Mouse (Mus musculus): Measurements from ENCODE around the gene Aurkb. TPM values are rescaled to one million over a fixed set of nuclear protein-coding genes. Genes with fewer than 3 reads are reported as not detected.
A peak's percentile ranks its signal among the peaks of the same experiment; 100 is the strongest.

Aurkb gene
- polyA plus RNA-seq, 1 experiment from 2014 or later = 116 TPM

DNA sequence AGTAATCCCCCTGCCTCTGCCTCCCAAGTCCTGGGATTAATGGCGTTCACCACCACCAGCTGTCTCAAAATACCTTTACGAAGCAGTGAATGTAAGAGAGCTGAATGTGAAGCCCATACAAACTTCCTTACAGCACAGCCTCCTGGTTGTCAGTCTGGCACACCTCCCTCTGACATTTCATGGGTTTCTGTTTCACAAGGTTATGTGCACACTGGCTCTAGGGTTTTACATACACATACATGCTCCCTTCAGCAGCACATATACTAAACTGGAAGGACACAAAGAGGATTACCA, 29.3 kb downstream of the Aurkb start:
- DNase-seq (no peak), ATAC-seq (ENCODE audit: low read depth) (no peak)
- Histone ChIP-seq H3K4me1 (replicated peaks) (peaks cover 49% of the 10 kb centered on the region), H3K4me2 (peak overlapping the region; percentile 16; the same call in 1 of the 2 replicates), H3K27me3 (no peaks in the 10 kb centered on the region), H3K9ac (peak overlapping the region; percentile 85), H3K4me3 (replicated peaks) (no peak overlapping the region), H3K36me3 (no peaks in the 10 kb centered on the region), H3K27ac (peak overlapping the region; percentile 90), H3K9me3 (replicated peaks) (no peaks in the 10 kb centered on the region)
- 39% methylated on average over 2 of the region's 2 CpGs for WGBS (ENCODE audit: insufficient replicate concordance)

DNA sequence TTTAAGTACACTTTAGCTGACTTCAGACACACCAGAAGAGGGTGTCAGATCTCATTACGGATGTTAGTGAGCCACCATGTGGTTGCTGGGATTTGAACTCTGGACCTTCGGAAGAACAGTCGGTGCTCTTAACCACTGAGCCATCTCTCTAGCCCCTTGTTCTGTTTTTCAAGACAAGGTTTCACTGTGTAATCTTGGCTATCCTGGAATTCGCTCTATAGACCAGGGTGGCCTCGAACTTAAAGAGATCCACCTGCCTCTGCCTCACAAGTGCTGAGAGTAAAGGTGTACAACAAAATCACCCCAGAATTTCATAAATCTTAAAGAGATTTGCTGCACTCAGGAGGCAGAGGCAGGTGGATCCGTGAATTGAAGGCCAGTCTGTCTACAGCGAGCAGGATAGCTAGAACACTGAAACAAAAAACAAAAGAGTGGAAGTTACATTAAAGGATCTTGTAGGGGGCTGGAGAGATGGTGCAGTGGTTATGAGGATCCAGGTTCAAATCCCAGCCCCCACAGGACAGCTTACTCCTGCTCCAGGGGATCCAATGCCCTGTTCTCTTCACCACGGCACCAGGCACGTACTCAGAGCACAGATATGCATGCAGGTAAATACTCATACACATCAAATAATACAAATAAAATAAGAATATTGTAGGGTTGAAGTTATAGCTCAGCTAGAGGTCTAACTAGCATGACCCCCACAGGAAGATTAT, 30.5 kb downstream of the Aurkb start:
- Histone ChIP-seq H3K4me2 (no peak overlapping the region), H3K27ac (no peak overlapping the region), H3K4me3 (replicated peaks) (no peak overlapping the region), H3K27me3 (no peaks in the 10 kb centered on the region), H3K36me3 (no peaks in the 10 kb centered on the region), H3K9me3 (replicated peaks) (no peaks in the 10 kb centered on the region), H3K4me1 (replicated peaks) (peaks cover 45% of the 10 kb centered on the region), H3K9ac (no peak overlapping the region)
- ATAC-seq (ENCODE audit: low read depth) (no peak), DNase-seq (peak; percentile 52)
- WGBS (ENCODE audit: insufficient replicate concordance) = 27% methylated on average over 9 of the region's 9 CpGs

DNA sequence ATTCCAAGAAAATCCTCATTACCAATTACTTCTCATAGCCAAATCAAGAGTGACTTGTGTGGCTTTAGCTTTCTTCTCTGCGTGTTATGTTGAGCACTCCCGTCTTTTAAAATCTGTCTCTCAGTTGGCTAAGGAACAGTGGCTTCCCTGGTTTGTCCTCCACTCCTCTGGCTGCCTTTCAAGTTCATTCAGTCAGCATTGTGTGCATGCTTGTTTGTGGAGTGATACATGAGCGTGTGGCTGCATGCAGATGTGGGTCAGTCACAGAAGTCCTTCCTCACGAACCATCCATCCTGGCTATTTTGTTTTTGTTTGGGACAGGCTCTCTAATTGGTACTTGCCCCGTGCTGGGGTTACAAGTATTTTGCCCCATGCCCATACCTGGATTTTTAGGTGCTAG, 31.1 kb downstream of the Aurkb start:
- Histone ChIP-seq H3K27ac (no peak overlapping the region), H3K27me3 (no peaks in the 10 kb centered on the region), H3K4me3 (replicated peaks) (no peak overlapping the region), H3K9ac (no peak overlapping the region), H3K4me2 (no peak overlapping the region), H3K4me1 (replicated peaks) (peaks cover 39% of the 10 kb centered on the region), H3K9me3 (replicated peaks) (no peaks in the 10 kb centered on the region), H3K36me3 (no peaks in the 10 kb centered on the region)
- no peak for DNase-seq
- ATAC-seq (ENCODE audit: low read depth) = no peak
- WGBS (ENCODE audit: insufficient replicate concordance) = 67% methylated on average over 5 of the region's 5 CpGs

DNA sequence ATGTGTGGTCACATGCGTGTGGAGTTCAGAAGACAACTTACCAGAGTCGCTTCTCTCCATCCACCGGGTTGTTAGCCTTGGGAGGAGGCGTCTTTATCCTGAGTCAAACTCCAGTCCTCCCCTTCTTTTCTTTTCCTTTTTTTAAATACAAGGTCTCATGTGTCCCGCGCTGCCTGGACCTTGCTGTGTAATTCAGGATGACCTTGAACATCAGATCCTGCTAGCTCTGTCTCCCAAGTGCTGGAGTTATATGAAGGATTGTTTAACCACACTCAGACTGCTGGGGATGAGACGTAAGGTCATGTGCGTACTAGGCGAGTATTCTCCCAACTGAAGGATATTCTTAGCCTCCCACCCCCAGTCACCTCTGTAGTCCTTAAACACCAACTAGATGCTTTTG, 31.9 kb downstream of the Aurkb start:
- WGBS (ENCODE audit: insufficient replicate concordance) = 83% methylated on average over 9 of the region's 9 CpGs
- H3K27ac ChIP-seq = no peak overlapping the region
- H3K27me3 ChIP-seq = no peaks in the 10 kb centered on the region
- H3K36me3 ChIP-seq = no peaks in the 10 kb centered on the region
- H3K4me3 ChIP-seq (replicated peaks) = no peak overlapping the region
- H3K9ac ChIP-seq = no peak overlapping the region
- DNase-seq = no peak
- H3K4me2 ChIP-seq = no peak overlapping the region
- peaks cover 31% of the 10 kb centered on the region for H3K4me1 ChIP-seq (replicated peaks)
- no peaks in the 10 kb centered on the region for H3K9me3 ChIP-seq (replicated peaks)
- ATAC-seq (ENCODE audit: low read depth) = no peak

DNA sequence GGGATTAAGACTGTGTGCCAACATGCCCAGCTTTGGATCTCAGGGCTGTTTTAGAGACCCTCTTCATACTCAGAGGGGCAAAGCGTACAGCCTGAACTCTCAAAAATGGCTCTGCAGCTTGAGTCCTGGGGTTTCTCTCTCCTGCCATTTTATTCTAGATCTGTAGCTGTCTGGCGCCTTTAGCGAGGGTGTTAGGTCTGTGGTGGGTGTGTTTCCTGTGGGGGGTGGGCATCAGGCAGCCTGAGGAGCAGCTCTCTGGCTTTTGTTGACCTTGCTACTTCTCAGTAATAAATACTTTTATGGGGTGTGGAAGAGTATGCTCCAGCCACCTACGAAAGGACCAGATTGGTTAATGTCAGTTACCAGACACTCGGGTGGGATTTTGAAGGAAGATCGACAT, 32.6 kb downstream of the Aurkb start:
- ATAC-seq (ENCODE audit: low read depth) (no peak), DNase-seq (no peak)
- no peaks in the 10 kb centered on the region for H3K36me3 ChIP-seq
- H3K9me3 ChIP-seq (replicated peaks) = no peaks in the 10 kb centered on the region
- no peak overlapping the region for H3K4me3 ChIP-seq (replicated peaks)
- peaks cover 27% of the 10 kb centered on the region for H3K4me1 ChIP-seq (replicated peaks)
- no peak overlapping the region for H3K4me2 ChIP-seq
- no peak overlapping the region for H3K9ac ChIP-seq
- no peaks in the 10 kb centered on the region for H3K27me3 ChIP-seq
- 70% methylated on average over 6 of the region's 6 CpGs for WGBS (ENCODE audit: insufficient replicate concordance)
- H3K27ac ChIP-seq = no peak overlapping the region

DNA sequence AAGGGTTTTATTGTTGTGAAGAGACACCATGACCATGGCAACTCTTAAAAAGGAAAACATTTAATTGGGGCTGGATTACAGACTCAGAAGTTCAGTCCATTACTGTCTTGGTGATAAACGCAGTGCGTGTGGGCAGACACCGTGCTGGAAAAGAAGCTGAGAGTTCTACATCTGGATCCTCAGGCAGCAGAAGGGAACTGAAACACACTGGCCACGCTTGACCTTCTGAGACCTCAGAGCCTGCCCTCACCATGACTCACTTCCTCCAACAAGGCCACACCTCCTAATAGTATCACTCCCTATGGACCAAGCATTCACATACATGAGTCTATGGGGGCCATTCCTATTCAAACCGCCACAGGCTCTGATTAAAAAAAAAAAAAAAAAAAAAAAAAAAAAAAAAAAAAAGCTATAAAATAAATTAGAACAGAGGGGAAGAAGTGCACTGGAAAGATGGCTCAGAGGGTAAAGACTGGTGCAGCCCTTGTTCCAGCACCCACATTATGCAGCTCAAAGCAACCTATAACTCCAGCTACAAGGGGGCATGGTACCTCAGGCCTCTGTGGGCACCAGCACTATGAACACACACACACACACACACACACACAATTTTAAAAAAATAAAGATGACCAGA, 33.5 kb downstream of the Aurkb start:
- no peaks in the 10 kb centered on the region for H3K36me3 ChIP-seq
- ATAC-seq (ENCODE audit: low read depth) (peak; percentile 22; the same call in 1 of the 2 replicates), DNase-seq (no peak)
- no peaks in the 10 kb centered on the region for H3K27me3 ChIP-seq
- no peaks in the 10 kb centered on the region for H3K9me3 ChIP-seq (replicated peaks)
- H3K4me2 ChIP-seq = no peak overlapping the region
- WGBS (ENCODE audit: insufficient replicate concordance) = 51% methylated on average over 5 of the region's 5 CpGs
- H3K4me1 ChIP-seq (replicated peaks) = peaks cover 20% of the 10 kb centered on the region
- H3K4me3 ChIP-seq (replicated peaks) = no peak overlapping the region
- no peak overlapping the region for H3K27ac ChIP-seq
- no peak overlapping the region for H3K9ac ChIP-seq

DNA sequence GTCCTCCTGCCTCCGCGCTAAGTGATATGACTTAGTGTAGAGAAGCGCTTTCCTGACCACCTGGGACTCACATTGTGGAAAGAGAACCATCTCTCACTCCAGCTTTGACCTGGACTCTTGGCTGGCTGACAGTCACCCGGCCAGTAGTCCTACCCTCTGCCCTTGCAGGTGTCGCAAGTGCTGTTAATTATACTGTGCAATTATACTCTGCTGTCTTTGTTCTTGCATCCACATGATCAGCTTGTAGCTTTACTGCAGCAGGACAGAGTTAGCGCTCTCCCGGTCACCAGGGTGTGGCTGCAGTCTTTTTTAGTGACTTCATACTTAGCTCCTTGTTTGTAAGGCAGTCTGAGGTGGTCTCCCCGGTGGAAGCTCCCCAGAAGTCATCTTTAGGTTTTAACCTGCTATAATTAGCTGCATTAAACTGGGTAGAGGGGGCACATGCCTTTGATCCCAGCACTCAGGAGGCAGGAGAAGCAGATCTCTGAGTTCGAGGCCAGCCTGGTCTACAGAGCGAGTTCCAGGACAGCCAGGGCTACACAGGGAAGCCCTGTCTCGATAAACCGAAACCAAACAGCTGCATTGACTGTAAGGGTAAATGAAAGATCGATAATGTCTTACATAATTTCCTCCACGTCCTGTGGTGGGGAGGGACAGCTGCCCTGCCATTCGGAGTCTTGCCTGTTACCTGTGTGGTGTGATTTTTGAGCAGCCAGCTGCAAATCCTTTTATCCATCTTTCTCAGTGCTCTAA, 34.8 kb downstream of the Aurkb start:
- no peaks in the 10 kb centered on the region for H3K36me3 ChIP-seq
- H3K9ac ChIP-seq = no peak overlapping the region
- no peaks in the 10 kb centered on the region for H3K9me3 ChIP-seq (replicated peaks)
- H3K27ac ChIP-seq = no peak overlapping the region
- DNase-seq (no peak), ATAC-seq (ENCODE audit: low read depth) (no peak; the same call in 1 of the 2 replicates)
- no peak overlapping the region for H3K4me3 ChIP-seq (replicated peaks)
- no peaks in the 10 kb centered on the region for H3K27me3 ChIP-seq
- WGBS (ENCODE audit: insufficient replicate concordance) = 74% methylated on average over 15 of the region's 15 CpGs
- peaks cover 7% of the 10 kb centered on the region; the same call in 1 of the 2 replicates for H3K4me1 ChIP-seq (replicated peaks)
- no peak overlapping the region for H3K4me2 ChIP-seq

DNA sequence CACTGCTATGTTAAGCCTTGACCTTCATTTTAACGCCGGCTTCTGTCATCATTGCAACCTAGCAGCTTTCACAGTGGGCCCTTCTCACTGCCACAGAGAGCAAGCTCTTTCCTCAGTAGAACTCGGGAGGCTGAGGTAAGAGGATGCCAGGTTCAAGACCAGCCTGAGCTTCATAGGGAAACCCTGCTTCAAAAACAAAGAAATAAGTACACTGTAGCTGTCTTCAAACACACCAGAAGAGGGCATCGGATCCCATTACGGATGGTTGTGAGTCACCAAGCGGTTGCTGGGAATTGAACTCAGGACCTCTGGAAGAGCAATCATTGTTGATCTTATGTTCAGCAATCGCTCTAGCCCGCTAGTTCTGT, 35.4 kb downstream of the Aurkb start:
- ATAC-seq (ENCODE audit: low read depth) = no peak
- H3K9me3 ChIP-seq (replicated peaks) = no peaks in the 10 kb centered on the region
- H3K4me1 ChIP-seq (replicated peaks) = peaks cover 6% of the 10 kb centered on the region; the same call in 1 of the 2 replicates
- no peak overlapping the region for H3K27ac ChIP-seq
- H3K4me3 ChIP-seq (replicated peaks) = no peak overlapping the region
- no peak overlapping the region for H3K9ac ChIP-seq
- WGBS (ENCODE audit: insufficient replicate concordance) = 74% methylated on average over 8 of the region's 8 CpGs
- H3K36me3 ChIP-seq = no peaks in the 10 kb centered on the region
- DNase-seq = no peak
- H3K4me2 ChIP-seq = no peak overlapping the region
- no peaks in the 10 kb centered on the region for H3K27me3 ChIP-seq

DNA sequence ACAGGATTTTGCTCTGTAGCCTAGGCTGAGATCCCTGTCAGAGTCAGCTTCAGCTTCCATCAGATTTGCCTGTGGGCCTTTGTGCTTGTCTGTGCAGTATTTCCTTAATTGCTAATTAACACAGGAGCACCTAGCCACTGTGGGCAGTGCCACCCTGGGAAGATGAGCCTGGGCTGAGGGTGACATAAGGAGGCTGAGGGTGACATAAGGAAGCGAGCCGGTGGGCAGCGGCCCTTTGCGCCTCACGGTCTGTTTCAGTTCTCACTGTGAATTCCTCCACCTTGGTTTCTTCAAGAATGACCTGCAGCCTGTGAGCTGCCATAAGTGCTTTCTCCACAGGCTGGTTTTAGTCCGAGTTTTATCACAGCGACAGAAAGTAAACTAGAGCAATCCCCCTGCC, 36.2 kb downstream of the Aurkb start:
- H3K9ac ChIP-seq = no peak overlapping the region
- H3K27ac ChIP-seq = no peak overlapping the region
- no peaks in the 10 kb centered on the region for H3K9me3 ChIP-seq (replicated peaks)
- DNase-seq = no peak
- no peaks in the 10 kb centered on the region for H3K36me3 ChIP-seq
- 79% methylated on average over 7 of the region's 7 CpGs for WGBS (ENCODE audit: insufficient replicate concordance)
- 0 out of 2 replicates have a peak, but pooled peaks cover 6% of the 10 kb centered on the region for H3K4me1 ChIP-seq (replicated peaks)
- no peaks in the 10 kb centered on the region for H3K27me3 ChIP-seq
- no peak overlapping the region for H3K4me3 ChIP-seq (replicated peaks)
- H3K4me2 ChIP-seq = no peak overlapping the region
- ATAC-seq (ENCODE audit: low read depth) = no peak

DNA sequence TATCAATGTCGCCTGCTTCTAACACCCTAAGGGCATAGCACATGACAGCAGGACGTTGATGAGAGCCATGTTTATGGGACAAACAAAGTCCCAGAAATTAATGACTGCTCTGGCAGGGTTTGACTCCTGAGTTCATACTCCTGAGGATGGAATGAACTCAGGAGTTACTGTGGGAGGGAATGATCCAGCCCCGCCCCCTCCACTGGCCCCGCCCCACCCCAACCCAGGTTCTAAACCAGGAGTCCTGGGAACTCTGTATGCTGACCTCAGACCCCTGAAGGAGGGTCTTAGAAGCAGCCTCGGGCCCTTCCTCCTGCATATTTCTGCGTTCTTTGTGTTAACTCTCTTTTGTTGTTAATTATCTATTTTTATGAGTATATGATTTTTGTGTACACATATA, 40.2 kb downstream of the Aurkb start:
- Histone ChIP-seq H3K9me3 (replicated peaks) (no peaks in the 10 kb centered on the region), H3K4me2 (no peak overlapping the region), H3K4me1 (replicated peaks) (peaks cover 34% of the 10 kb centered on the region), H3K9ac (no peak overlapping the region), H3K27ac (no peak overlapping the region), H3K27me3 (no peaks in the 10 kb centered on the region), H3K36me3 (peaks cover 13% of the 10 kb centered on the region), H3K4me3 (replicated peaks) (no peak overlapping the region)
- DNase-seq (no peak), ATAC-seq (ENCODE audit: low read depth) (no peak)
- 58% methylated on average over 6 of the region's 6 CpGs for WGBS (ENCODE audit: insufficient replicate concordance)

DNA sequence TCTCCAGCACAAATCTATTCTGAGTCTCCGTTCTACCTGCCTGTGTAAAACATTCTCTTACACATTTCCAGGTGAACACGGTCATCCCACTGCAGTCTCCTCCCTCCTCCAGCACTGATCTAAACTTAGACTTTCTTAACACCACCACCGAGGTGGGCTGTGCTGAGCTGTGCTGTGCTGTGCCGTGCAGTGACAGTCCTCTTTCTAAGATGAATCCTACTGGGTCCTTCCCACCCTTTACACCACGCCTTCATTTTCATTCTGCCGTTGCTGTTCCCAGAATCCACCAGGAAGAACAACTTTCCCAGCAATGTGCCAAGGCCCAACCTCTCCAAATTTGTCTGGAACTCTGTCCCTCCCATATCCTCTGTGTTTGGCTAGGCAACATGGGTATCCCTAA, 40.9 kb downstream of the Aurkb start:
- H3K9me3 ChIP-seq (replicated peaks) = no peaks in the 10 kb centered on the region
- no peak overlapping the region for H3K27ac ChIP-seq
- ATAC-seq (ENCODE audit: low read depth) (no peak), DNase-seq (no peak)
- no peaks in the 10 kb centered on the region for H3K27me3 ChIP-seq
- H3K9ac ChIP-seq = no peak overlapping the region
- no peak overlapping the region for H3K4me2 ChIP-seq
- peaks cover 21% of the 10 kb centered on the region for H3K36me3 ChIP-seq
- H3K4me3 ChIP-seq (replicated peaks) = no peak overlapping the region
- peaks cover 37% of the 10 kb centered on the region for H3K4me1 ChIP-seq (replicated peaks)
- 58% methylated on average over 6 of the region's 6 CpGs for WGBS (ENCODE audit: insufficient replicate concordance)

Data from liver, embryonic 13.5 days (tissue).